Mouse (Mus musculus) CH12.LX (cell line): ENCODE results near the gene Tbp. TPM values are rescaled to one million over a fixed set of nuclear protein-coding genes. Genes with fewer than 3 reads are reported as not detected.
"Not testable (repeated sequence)": the region's sequence is repeated elsewhere in the genome, so short reads cannot be mapped to it uniquely, and the experiment has no call there.

Source experiments
- DNase-seq: peaks from one replicate; pipeline ENCODE4 v3.0.0-alpha.2; 2013; ENCODE audit errors: extremely low read depth
- H3K27ac ChIP-seq: 2 replicates; pipeline ENCODE4 v1.5.1; 2012; ENCODE audit warnings: low read depth, mild to moderate bottlenecking, control low read depth, moderate library complexity; ENCODE audit not compliant: insufficient read depth
- H3K27me3 ChIP-seq: replicated peaks from 2 replicates; pipeline ENCODE3; 2012; ENCODE audit warnings: inconsistent platforms
- H3K36me3 ChIP-seq, 2 experiments: replicated peaks in 1 of 2; 2 replicates each; pipeline versions ENCODE3 to v1.6.1; 2012; ENCODE audit warnings: inconsistent platforms in 1 of 2, low read length in 1 of 2, mild to moderate bottlenecking in 1 of 2, mixed read lengths in 1 of 2, moderate library complexity in 1 of 2; ENCODE audit not compliant: control insufficient read depth in 1 of 2, insufficient read depth in 1 of 2
- H3K4me1 ChIP-seq, 2 experiments: 2 replicates each; pipeline ENCODE4 v1.6.1; 2012; ENCODE audit warnings: inconsistent platforms in 1 of 2, moderate library complexity in 1 of 2; ENCODE audit not compliant: insufficient read depth in 2 of 2, control insufficient read depth in 1 of 2
- H3K4me2 ChIP-seq: 2 replicates; pipeline ENCODE4 v1.6.1; 2012; ENCODE audit warnings: low read depth, mild to moderate bottlenecking, control low read depth; ENCODE audit not compliant: poor library complexity, insufficient read depth, severe bottlenecking
- H3K4me3 ChIP-seq, 3 experiments: fragments of 150-350 bp in 1 of 3; sonication (generic) in 1 of 3; replicated peaks in 1 of 3; 2 replicates each; pipeline versions ENCODE3 to v1.5.1; 2011 to 2012; ENCODE audit warnings: low read depth in 2 of 3, low read length in 2 of 3, mild to moderate bottlenecking in 2 of 3, moderate library complexity in 2 of 3, control low read depth in 1 of 3, improper control_type of control experiment in 1 of 3, inconsistent platforms in 1 of 3, mixed read lengths in 1 of 3; ENCODE audit not compliant: poor library complexity in 1 of 3
- H3K79me2 ChIP-seq: replicated peaks from 2 replicates; pipeline ENCODE4 v1.6.1; 2012; ENCODE audit warnings: mild to moderate bottlenecking, moderate library complexity; ENCODE audit not compliant: control insufficient read depth, poor library complexity, insufficient read depth, severe bottlenecking; ENCODE audit errors: extremely low read depth
- H3K9ac ChIP-seq: 2 replicates; pipeline ENCODE4 v1.6.1; 2012; ENCODE audit warnings: low read depth, mild to moderate bottlenecking, control low read depth, moderate library complexity; ENCODE audit not compliant: insufficient read depth
- H3K9me3 ChIP-seq: replicated peaks from 2 replicates; pipeline ENCODE3; 2012; ENCODE audit warnings: low read length, inconsistent platforms, mixed read lengths
- CHD1 ChIP-seq: IDR thresholded peaks from 2 replicates; pipeline ENCODE4 v1.6.1; 2012; ENCODE audit warnings: low read depth, low read length, improper control_type of control experiment, inconsistent platforms
- CTCF ChIP-seq, 2 experiments: IDR thresholded peaks in 1 of 2; conservative IDR thresholded peaks in 1 of 2; 2 replicates each; pipeline ENCODE4 v1.5.1; 2011 to 2012; ENCODE audit warnings: low read depth in 2 of 2, low read length in 2 of 2, improper control_type of control experiment in 1 of 2, inconsistent platforms in 1 of 2, mild to moderate bottlenecking in 1 of 2, moderate library complexity in 1 of 2
- E2F4 ChIP-seq: IDR thresholded peaks from 2 replicates; pipeline ENCODE4 v1.6.1; 2011; ENCODE audit warnings: low read depth, low read length, improper control_type of control experiment; ENCODE audit not compliant: insufficient replicate concordance
- EP300 ChIP-seq: IDR thresholded peaks from 2 replicates; pipeline ENCODE4 v1.6.1; 2011; ENCODE audit warnings: low read length, improper control_type of control experiment
- ETS1 ChIP-seq: conservative IDR thresholded peaks from 2 replicates; pipeline ENCODE4 v1.6.1; 2012; ENCODE audit warnings: low read depth, mild to moderate bottlenecking, inconsistent platforms, low read length, improper control_type of control experiment, moderate library complexity
- GABPA ChIP-seq: IDR thresholded peaks from 2 replicates; pipeline ENCODE4 v1.6.1; 2012; ENCODE audit warnings: low read depth, low read length, improper control_type of control experiment, inconsistent platforms; ENCODE audit not compliant: insufficient replicate concordance
- HCFC1 ChIP-seq: IDR thresholded peaks from 2 replicates; pipeline ENCODE4 v1.6.1; 2012; ENCODE audit warnings: low read depth, mild to moderate bottlenecking, inconsistent platforms, low read length, improper control_type of control experiment
- IRF4 ChIP-seq: IDR thresholded peaks from 2 replicates; pipeline ENCODE4 v1.6.1; 2014; ENCODE audit warnings: low read depth, mild to moderate bottlenecking, inconsistent platforms, low read length, improper control_type of control experiment
- JUND ChIP-seq: conservative IDR thresholded peaks from 2 replicates; pipeline ENCODE4 v1.6.1; 2011; ENCODE audit warnings: low read depth, low read length, improper control_type of control experiment
- MAX ChIP-seq: IDR thresholded peaks from 2 replicates; pipeline ENCODE4 v1.6.1; 2011; ENCODE audit warnings: low read length, improper control_type of control experiment
- MEF2A ChIP-seq: IDR thresholded peaks from 2 replicates; pipeline ENCODE4 v1.6.1; 2014; ENCODE audit warnings: low read depth, mild to moderate bottlenecking, inconsistent platforms, low read length, improper control_type of control experiment, borderline replicate concordance
- MXI1 ChIP-seq: IDR thresholded peaks from 2 replicates; pipeline ENCODE4 v1.6.1; 2011; ENCODE audit warnings: mild to moderate bottlenecking, low read depth, low read length, improper control_type of control experiment
- MYC ChIP-seq: IDR thresholded peaks from 2 replicates; pipeline ENCODE4 v1.6.1; 2011; ENCODE audit warnings: low read depth, mild to moderate bottlenecking, improper control_type of control experiment, low read length
- NRF1 ChIP-seq: IDR thresholded peaks from 2 replicates; pipeline ENCODE4 v1.6.1; 2014; ENCODE audit warnings: low read depth, mild to moderate bottlenecking, inconsistent platforms, low read length, improper control_type of control experiment, moderate library complexity
- PAX5 ChIP-seq: IDR thresholded peaks from 2 replicates; pipeline ENCODE4 v1.6.1; 2012; ENCODE audit warnings: low read length, inconsistent platforms, mixed read lengths
- POLR2AphosphoS2 ChIP-seq: IDR thresholded peaks from 2 replicates; pipeline ENCODE4 v1.6.1; 2011; ENCODE audit warnings: low read depth, low read length, improper control_type of control experiment
- RAD21 ChIP-seq: IDR thresholded peaks from 2 replicates; pipeline ENCODE4 v1.6.1; 2011; ENCODE audit warnings: low read depth, mild to moderate bottlenecking, low read length, improper control_type of control experiment, moderate library complexity
- SIN3A ChIP-seq: IDR thresholded peaks from 2 replicates; pipeline ENCODE4 v1.6.1; 2012; ENCODE audit warnings: low read length, improper control_type of control experiment, inconsistent platforms
- TCF12 ChIP-seq: IDR thresholded peaks from 2 replicates; pipeline ENCODE4 v1.6.1; 2014; ENCODE audit warnings: low read depth, mild to moderate bottlenecking, inconsistent platforms, low read length, improper control_type of control experiment
- USF1 ChIP-seq: IDR thresholded peaks from 2 replicates; pipeline ENCODE4 v1.6.1; 2014; ENCODE audit warnings: low read depth, mild to moderate bottlenecking, inconsistent platforms, low read length, improper control_type of control experiment
- USF2 ChIP-seq: conservative IDR thresholded peaks from 2 replicates; pipeline ENCODE4 v1.6.1; 2011; ENCODE audit warnings: low read depth, low read length, improper control_type of control experiment
- ZKSCAN1 ChIP-seq: IDR thresholded peaks from 2 replicates; pipeline ENCODE4 v1.6.1; 2012; ENCODE audit warnings: low read depth, inconsistent platforms, low read length, improper control_type of control experiment, borderline replicate concordance
- ZNF384 ChIP-seq: IDR thresholded peaks from 2 replicates; pipeline ENCODE4 v1.6.1; 2012; ENCODE audit warnings: low read depth, low read length, improper control_type of control experiment, inconsistent platforms
- dilution Hi-C: fragments of 300-500 bp; cut with MboI; formaldehyde crosslinking; loops from 2 replicates; pipeline ENCODE4 v1.14.3; 2020; ENCODE audit warnings: low sequenced_read_pairs; ENCODE audit not compliant: extremely low pct_unique_long_range_greater_than_20kb, extremely low pct_ligation_motif_present
- in situ Hi-C: fragments of 300-500 bp; cut with MboI; formaldehyde crosslinking; loops from 3 replicates; pipeline ENCODE4 v1.14.3; 2019; ENCODE audit warnings: low sequenced_read_pairs, low pct_ligation_motif_present, low pct_unique_long_range_greater_than_20kb, mixed read lengths
- polyA plus RNA-seq: library from polyadenylated mRNA; unstranded; fragments of >175 nt; gene quantifications from 2 replicates; pipeline ENCODE4 v1.2.1, GENCODE M21; 2012; ENCODE audit warnings: low read depth; ENCODE audit not compliant: insufficient read length
- total RNA-seq, 2 experiments: library from RNA; depleted of rRNA; stranded (reverse); fragments of 300-350 nt in 1 of 2; fragments of >200 nt in 1 of 2; gene quantifications; 2 replicates each; pipeline ENCODE4 v1.2.3; 2012 to 2014

The Tbp gene
- total and polyA plus RNA-seq, 3 experiments: 26.5 to 71.4 (median 52.8) TPM

GRCm38 (mm10) chr17:15536457-15536904 lies 36.8 kb downstream of the Tbp start:
- H3K36me3 ChIP-seq: no peaks in the 10 kb centered on the region
- H3K27ac ChIP-seq: no peak overlapping the region
- peak overlapping the region; percentile 31 for H3K4me2 ChIP-seq
- H3K79me2 ChIP-seq: no peaks in the 10 kb centered on the region
- in situ Hi-C loops: loop anchor here (25.0 kb wide), 1 partner anchor 176 kb away; the partner anchor contains the start of gene Chd1
- no peaks in the 10 kb centered on the region for H3K27me3 ChIP-seq
- DNase-seq: no peak
- H3K9me3 ChIP-seq: peaks cover 3% of the 10 kb centered on the region
- TF ChIP-seq PAX5 (no peak), GABPA (no peak), EP300 (no peak), ETS1 (no peak), USF2 (no peak), JUND (no peak), CTCF (conservative IDR thresholded peaks at IDR 0.05 in 1 of 2, IDR thresholded peaks at IDR 0.05 in 1 of 2; ENCODE audit: low read depth in 2 of 2, low read length in 2 of 2) (no peak), RAD21 (no peak), MYC (no peak), USF1 (no peak)
- H3K4me1 ChIP-seq: peaks cover 0 to 22% of the 10 kb centered on the region in 2 experiments; a peak in 3 of 4 replicates
- H3K9ac ChIP-seq: peak overlapping the region; percentile 15
- peak overlapping the region; percentile 14 to 59 (median 44) for H3K4me3 ChIP-seq
- dilution Hi-C loops: no loop called here

GRCm38 (mm10) chr17:15540309-15540708 lies 40.6 kb downstream of the Tbp start:
- DNase-seq: no peak
- Histone ChIP-seq H3K27ac (no peak overlapping the region), H3K27me3 (no peaks in the 10 kb centered on the region), H3K4me2 (no peak overlapping the region), H3K4me1 (peaks cover 0 to 15% of the 10 kb centered on the region in 2 experiments; a peak in 3 of 4 replicates), H3K4me3 (no peak overlapping the region), H3K79me2 (no peaks in the 10 kb centered on the region), H3K9me3 (peaks cover 14% of the 10 kb centered on the region), H3K36me3 (peaks cover 3 to 7% of the 10 kb centered on the region in 2 experiments), H3K9ac (no peak overlapping the region)
- in situ Hi-C loops (loop anchor here (25.0 kb wide), 1 partner anchor 172 kb away; the partner anchor contains the start of gene Chd1), dilution Hi-C loops (no loop called here)
- TF ChIP-seq CHD1 (no peak), MXI1 (no peak), SIN3A (no peak), IRF4 (no peak), MEF2A (no peak), TCF12 (no peak), NRF1 (no peak), POLR2AphosphoS2 (no peak), USF1 (no peak), E2F4 (no peak), MAX (no peak), ZNF384 (no peak), RAD21 (no peak), USF2 (no peak), GABPA (no peak), HCFC1 (no peak), ZKSCAN1 (no peak)

DNA sequence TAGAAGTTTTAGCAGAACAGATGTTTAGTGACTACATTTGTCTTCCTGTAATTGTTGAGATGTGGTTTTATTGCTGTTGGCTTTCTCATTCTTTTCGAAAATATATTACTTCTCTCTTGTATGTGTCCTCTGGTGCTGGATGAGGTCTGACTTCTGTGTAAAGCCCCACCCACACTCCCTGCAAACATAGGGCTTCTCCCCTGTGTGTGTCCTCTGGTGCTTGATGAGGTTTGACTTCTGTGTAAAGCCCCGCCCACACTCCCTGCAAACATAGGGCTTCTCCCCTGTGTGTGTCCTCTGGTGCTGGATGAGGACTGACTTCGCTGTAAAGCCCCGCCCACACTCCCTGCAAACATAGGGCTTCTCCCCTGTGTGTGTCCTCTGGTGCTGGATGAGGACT lies 44.2 kb downstream of the Tbp start:
- H3K4me3 ChIP-seq, H3K4me2 ChIP-seq, H3K27ac ChIP-seq, H3K9ac ChIP-seq, H3K27me3 ChIP-seq, DNase-seq, H3K36me3 ChIP-seq, dilution Hi-C loops, H3K79me2 ChIP-seq: not testable (repeated sequence)
- Histone ChIP-seq H3K9me3 (peaks cover 15% of the 10 kb centered on the region), H3K4me1 (peaks cover 0 to 22% of the 10 kb centered on the region in 2 experiments; a peak in 2 of 4 replicates)
- in situ Hi-C loops: loop anchor here (25.0 kb wide), 1 partner anchor 168 kb away; the partner anchor contains the start of gene Chd1
